Mouse (Mus musculus): ENCODE results near the gene Insyn1.

- TF ChIP-seq CTCF (IDR thresholded peaks at IDR 0.05; ENCODE audit: borderline replicate concordance, extremely low read depth, insufficient read depth, insufficient read length), result no peak
- no peak for TF ChIP-seq POLR2A (IDR thresholded peaks at IDR 0.05; ENCODE audit: borderline replicate concordance, extremely low read depth, insufficient read depth, insufficient read length, poor library complexity, severe bottlenecking)
Measured at GRCm38 (mm10) chr9:58457481-58457955, 30.9 kb upstream of the Insyn1 start.

Measured in brain, embryonic 14.5 days (tissue).